Mouse (Mus musculus) heart, adult 2 months (tissue): ENCODE results near the gene 4930539E08Rik.

Source experiments
- CTCF ChIP-seq: fragments of 200-600 bp; IDR thresholded peaks from 2 replicates; pipeline ENCODE4 v1.8.1; 2022; ENCODE audit warnings: antibody characterized with exemption, mild to moderate bottlenecking, moderate library complexity
- POLR2A ChIP-seq: fragments of 200-500 bp; IDR thresholded peaks from 2 replicates; pipeline ENCODE4 v1.6.1; 2011; ENCODE audit warnings: mild to moderate bottlenecking, low read depth, low read length, control low read depth; ENCODE audit not compliant: insufficient read depth

DNA sequence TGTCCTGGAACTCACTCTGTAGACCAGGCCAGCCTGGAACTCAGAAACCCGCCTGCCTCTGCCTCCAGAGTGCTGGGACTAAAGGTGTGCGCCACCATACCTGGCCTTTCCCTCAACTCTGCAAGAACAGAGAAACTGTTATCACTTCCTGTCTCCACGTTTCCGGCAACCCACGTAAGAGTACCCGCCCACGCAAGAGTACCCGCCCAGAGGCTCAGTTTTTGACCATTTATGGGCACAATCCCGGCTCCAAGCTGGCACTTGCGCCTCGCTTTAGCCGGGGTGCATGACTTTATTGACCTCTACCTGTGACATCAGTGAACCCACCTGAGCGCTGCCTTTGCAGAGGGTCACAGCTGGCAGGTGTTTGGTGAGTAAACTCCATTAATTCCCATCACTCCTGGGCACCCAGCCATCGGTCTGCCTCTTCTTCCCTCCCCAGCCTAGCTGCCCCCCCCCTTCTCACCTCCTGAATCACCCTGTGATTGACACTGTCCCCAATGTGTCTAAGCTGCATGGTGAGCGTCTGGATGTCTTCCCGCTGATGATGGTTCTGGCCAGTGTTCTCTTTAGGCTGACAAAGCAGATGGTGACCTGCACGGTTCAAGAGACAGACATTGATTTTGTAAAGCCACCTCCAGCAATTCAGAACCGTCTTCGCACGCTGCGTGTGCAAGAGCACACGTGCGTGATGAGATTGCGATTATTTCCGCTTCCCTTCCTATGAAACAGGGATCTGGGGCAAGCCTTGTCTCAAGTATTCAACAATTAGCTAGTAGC lies 25.8 kb upstream of the 4930539E08Rik start:
- TF ChIP-seq CTCF (no peak), POLR2A (no peak)
